Mouse (Mus musculus): ENCODE measurements around the gene Krtap4-13.
"Not testable (repeated sequence)": the region's sequence is repeated elsewhere in the genome, so short reads cannot be mapped to it uniquely, and the experiment has no call there.

Krtap4-13 gene

GRCm38 (mm10) chr11:99809792-99810191 is at the start of gene Krtap4-13:
Krtap4-13 (minus strand) TSS chr11:99809892.
- not testable (repeated sequence) for DNase-seq (ENCODE audit: low spot score)

- no peak for DNase-seq (ENCODE audit: low spot score)
Observed at GRCm38 (mm10) chr11:99858761-99859160, 49.1 kb upstream of the Krtap4-13 start.

- DNase-seq (ENCODE audit: low spot score) = no peak
Observed at GRCm38 (mm10) chr11:99857617-99858016, 47.9 kb upstream of the Krtap4-13 start, which contains the start of gene Gm11568. Gm11568 (plus strand) TSS chr11:99857917.

- DNase-seq (ENCODE audit: low spot score) = no peak
Observed at GRCm38 (mm10) chr11:99854121-99854520, 44.4 kb upstream of the Krtap4-13 start.

GRCm38 (mm10) chr11:99851508-99851907 is 41.8 kb upstream of the Krtap4-13 start, which contains the start of gene Krtap4-16:
Krtap4-16 (minus strand) TSS chr11:99851608.
- DNase-seq (ENCODE audit: low spot score) = no peak

- no peak for DNase-seq (ENCODE audit: low spot score)
Observed at GRCm38 (mm10) chr11:99846746-99847145, 37.1 kb upstream of the Krtap4-13 start.

- no peak for DNase-seq (ENCODE audit: low spot score)
Observed at GRCm38 (mm10) chr11:99842185-99842584, 32.5 kb upstream of the Krtap4-13 start.

- DNase-seq (ENCODE audit: low spot score) = no peak
Observed at GRCm38 (mm10) chr11:99837966-99838365, 28.3 kb upstream of the Krtap4-13 start, which contains the start of gene 2300003K06Rik. 2300003K06Rik (minus strand) TSS chr11:99838066.

GRCm38 (mm10) chr11:99815566-99815965 is 5.9 kb upstream of the Krtap4-13 start, which contains the start of gene Gm11564:
Gm11564 (minus strand) TSS chr11:99815666.
- not testable (repeated sequence) for DNase-seq (ENCODE audit: low spot score)

- DNase-seq (ENCODE audit: low spot score) = not testable (repeated sequence)
Observed at GRCm38 (mm10) chr11:99804346-99804745, 5.3 kb downstream of the Krtap4-13 start, which contains the start of gene Gm11554. Gm11554 (minus strand) TSS chr11:99804446.

- not testable (repeated sequence) for DNase-seq (ENCODE audit: low spot score)
Observed at GRCm38 (mm10) chr11:99798832-99799231, 10.9 kb downstream of the Krtap4-13 start, which contains the start of gene Gm11569. Gm11569 (minus strand) TSS chr11:99798932.

GRCm38 (mm10) chr11:99793367-99793766 is 16.3 kb downstream of the Krtap4-13 start, which contains the start of gene Gm11596:
Gm11596 (minus strand) TSS chr11:99793467.
- DNase-seq (ENCODE audit: low spot score) = no peak

- DNase-seq (ENCODE audit: low spot score) = not testable (repeated sequence)
Observed at GRCm38 (mm10) chr11:99784900-99785299, 24.8 kb downstream of the Krtap4-13 start, which contains the start of gene Krtap4-9. Krtap4-9 (plus strand) TSS chr11:99785200.

- DNase-seq (ENCODE audit: low spot score) = no peak
Observed at GRCm38 (mm10) chr11:99780604-99781003, 29.1 kb downstream of the Krtap4-13 start, which contains the start of gene Krtap4-8. Krtap4-8 (minus strand) TSS chr11:99780704.

- no peak for DNase-seq (ENCODE audit: low spot score)
Observed at GRCm38 (mm10) chr11:99778401-99778800, 31.3 kb downstream of the Krtap4-13 start.

GRCm38 (mm10) chr11:99772813-99773212 is 36.9 kb downstream of the Krtap4-13 start, which contains the start of gene Gm11595:
Gm11595 (minus strand) TSS chr11:99772913.
- not testable (repeated sequence) for DNase-seq (ENCODE audit: low spot score)

- DNase-seq (ENCODE audit: low spot score) = no peak
Observed at GRCm38 (mm10) chr11:99768410-99768809, 41.3 kb downstream of the Krtap4-13 start.

Measured in urinary bladder, postnatal 10 days (tissue).